Mouse (Mus musculus) testis, adult 2 months (tissue): ENCODE data around the gene Spaca4.

Experiments
- CTCF ChIP-seq: fragments of 200-500 bp; IDR thresholded peaks from 2 replicates; pipeline ENCODE4 v1.5.1; 2012; ENCODE audit warnings: low read depth, mild to moderate bottlenecking, inconsistent platforms, low read length, moderate library complexity; ENCODE audit not compliant: control insufficient read depth, insufficient read depth, insufficient replicate concordance
- POLR2A ChIP-seq: fragments of 200-500 bp; IDR thresholded peaks from 2 replicates; pipeline ENCODE4 v1.6.1; 2012; ENCODE audit warnings: low read depth, mild to moderate bottlenecking, inconsistent platforms, low read length, moderate library complexity; ENCODE audit not compliant: control insufficient read depth

GRCm38 (mm10) chr7:45710477-45711191 is 15.0 kb downstream of the Spaca4 start:
- TF ChIP-seq CTCF (no peak), POLR2A (peak; percentile 30)
